Mouse (Mus musculus) mesoderm, embryonic 11.5 days (tissue): Measurements from ENCODE around the gene Gm8159.
"Not testable (repeated sequence)": the region's sequence is repeated elsewhere in the genome, so short reads cannot be mapped to it uniquely, and the experiment has no call there.

Experiments used
- DNase-seq: peaks from one replicate; pipeline ENCODE4 v3.0.0-alpha.2; 2012; ENCODE audit warnings: low read depth, low spot score

Gene Gm8159

GRCm38 (mm10) chr14:4632052-4632451 lies at the start of gene Gm8159:
Gene Gm8159, plus strand, starts transcription at chr14:4632352.
- not testable (repeated sequence) for DNase-seq

GRCm38 (mm10) chr14:4649309-4649708 lies 17.2 kb downstream of the Gm8159 start:
- peak; percentile 1 for DNase-seq

- not testable (repeated sequence) for DNase-seq
Observed at GRCm38 (mm10) chr14:4650324-4650723, 18.2 kb downstream of the Gm8159 start.

GRCm38 (mm10) chr14:4663892-4664291 lies 31.7 kb downstream of the Gm8159 start, which contains the start of gene Gm3239:
Gene Gm3239, plus strand, starts transcription at chr14:4664192.
- not testable (repeated sequence) for DNase-seq
